Mouse (Mus musculus): ENCODE data around the gene Fgfr1op.

DNA sequence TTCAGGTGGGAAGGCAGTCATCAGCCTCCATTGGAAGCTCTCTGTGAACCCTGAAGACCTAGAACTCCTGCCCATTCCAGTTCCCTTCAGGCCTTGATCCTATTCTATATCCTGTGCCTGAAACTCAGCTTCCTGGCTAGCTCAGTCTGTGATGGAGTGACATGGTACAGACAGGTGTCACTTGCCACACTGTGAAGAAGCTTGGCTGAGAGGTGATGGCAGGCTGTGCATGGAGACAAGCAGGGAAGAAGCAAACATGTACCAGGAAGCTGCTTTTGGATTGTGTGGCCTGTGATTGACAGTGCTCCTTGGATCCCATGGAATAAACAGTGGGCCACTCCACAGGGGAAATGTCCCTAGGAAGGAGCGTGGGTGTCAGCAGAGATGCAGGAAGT lies 34.6 kb downstream of the Fgfr1op start:
- TF ChIP-seq POLR2A (IDR thresholded peaks at IDR 0.05; ENCODE audit: low read depth, low read length) (no peak), CTCF (IDR thresholded peaks at IDR 0.05; ENCODE audit: borderline replicate concordance, insufficient read depth, low read length) (no peak)
